Mouse (Mus musculus) left cerebral cortex, adult 2 months (tissue): ENCODE results near the gene Ubr2. TPM values are rescaled to one million over a fixed set of nuclear protein-coding genes. Genes with fewer than 3 reads are reported as not detected.

Source experiments
- DNase-seq, 2 experiments: peaks; one replicate each; pipeline ENCODE4 v3.0.0; 2021 to 2022; ENCODE audit warnings: low spot score in 2 of 2, mixed read lengths in 1 of 2; ENCODE audit errors: extremely low spot score in 1 of 2
- H3K27ac ChIP-seq: fragments of 200-600 bp; 2 replicates; pipeline ENCODE4 v1.8.1; 2022
- H3K4me3 ChIP-seq: fragments of 200-600 bp; 2 replicates; pipeline ENCODE4 v1.8.1; 2022
- CTCF ChIP-seq: fragments of 200-600 bp; IDR thresholded peaks from 2 replicates; pipeline ENCODE4 v1.8.1; 2022; ENCODE audit warnings: antibody characterized with exemption, mild to moderate bottlenecking, moderate library complexity
- intact Hi-C: fragments of 180-260 bp; cut with DNase I; formaldehyde crosslinking; loops from one replicate; pipeline ENCODE4 v1.15.1; 2025
- total RNA-seq, 2 experiments: library from RNA; stranded (reverse); gene quantifications; 2 replicates each; pipeline ENCODE4 v1.2.3; 2021

Gene Ubr2
- total RNA-seq, 2 experiments from 2014 or later, result 57.1 to 57.6 TPM

GRCm38 (mm10) chr17:46915129-46915528 is 95.2 kb downstream of the Ubr2 start:
- DNase-seq, result no peak
- no peak overlapping the region for H3K4me3 ChIP-seq
- intact Hi-C loops, result no loop called here
- no peak overlapping the region for H3K27ac ChIP-seq
- no peak for TF ChIP-seq CTCF

- no peak for TF ChIP-seq CTCF
- intact Hi-C loops, result no loop called here
- Histone ChIP-seq H3K4me3 (no peak overlapping the region), H3K27ac (no peak overlapping the region)
- DNase-seq, result no peak
Observed at GRCm38 (mm10) chr17:46912331-46912730, 98.0 kb downstream of the Ubr2 start.

- no peak for TF ChIP-seq CTCF
- no peak for DNase-seq
- H3K4me3 ChIP-seq, result no peak within 1 kb of the TSS
- intact Hi-C loops, result no loop called here
- no peak within 1 kb of the TSS for H3K27ac ChIP-seq
Observed at GRCm38 (mm10) chr17:46910186-46910585, 100.2 kb downstream of the Ubr2 start, which contains the start of gene Prph2. Prph2 (plus strand) TSS chr17:46910459.

GRCm38 (mm10) chr17:46903876-46904490 is 106.4 kb downstream of the Ubr2 start:
- Histone ChIP-seq H3K4me3 (no peak overlapping the region), H3K27ac (no peak overlapping the region)
- peak; percentile 93 for TF ChIP-seq CTCF
- intact Hi-C loops, result loop anchor here (5.0 kb wide), 1 partner anchor 128 kb away; no protein-coding TSS in a partner anchor
- DNase-seq, result peak; percentile 70 to 83

- no peak overlapping the region for H3K27ac ChIP-seq
- no peak for DNase-seq
- intact Hi-C loops, result loop anchor here (5.0 kb wide), 1 partner anchor 131 kb away; no protein-coding TSS in a partner anchor
- H3K4me3 ChIP-seq, result no peak overlapping the region
- no peak for TF ChIP-seq CTCF
Observed at GRCm38 (mm10) chr17:46900941-46901340, 109.4 kb downstream of the Ubr2 start.

GRCm38 (mm10) chr17:46897221-46897950 is 113.0 kb downstream of the Ubr2 start:
- Histone ChIP-seq H3K27ac (no peak overlapping the region), H3K4me3 (no peak overlapping the region)
- TF ChIP-seq CTCF, result no peak
- DNase-seq, result no peak
- intact Hi-C loops, result no loop called here

- no peak for TF ChIP-seq CTCF
- H3K27ac ChIP-seq, result no peak overlapping the region
- intact Hi-C loops, result no loop called here
- H3K4me3 ChIP-seq, result no peak overlapping the region
- DNase-seq, result no peak
Observed at GRCm38 (mm10) chr17:46895426-46895825, 114.9 kb downstream of the Ubr2 start.

- no peak; the same call in 1 of the 2 replicates for TF ChIP-seq CTCF
- Histone ChIP-seq H3K27ac (peak overlapping the region; percentile 95), H3K4me3 (peak overlapping the region; percentile 61)
- intact Hi-C loops, result loop anchor here (1.0 to 5.0 kb wide), 2 partner anchors 41 to 109 kb away; partner anchors contain the start of gene Rpl7l1
- no peak for DNase-seq
Observed at GRCm38 (mm10) chr17:46890843-46891594, 119.3 kb downstream of the Ubr2 start.

- intact Hi-C loops, result loop anchor here (1.0 to 5.0 kb wide), 2 partner anchors 42 to 108 kb away; partner anchors contain the start of gene Rpl7l1
- Histone ChIP-seq H3K27ac (peak within 1 kb of the TSS; percentile 99), H3K4me3 (peak within 1 kb of the TSS; percentile 79)
- TF ChIP-seq CTCF, result no peak
- peak; percentile 96 to 97 for DNase-seq
Observed at GRCm38 (mm10) chr17:46890116-46890815, 120.1 kb downstream of the Ubr2 start, which contains the start of gene Tbcc. Tbcc (plus strand) TSS chr17:46890684.

- intact Hi-C loops, result loop anchor here (1.0 to 5.0 kb wide), 3 partner anchors 32 to 107 kb away; partner anchors contain the start of gene Rpl7l1
- no peak; the same call in none of the 2 replicates for TF ChIP-seq CTCF
Observed at GRCm38 (mm10) chr17:46889450-46890084, 120.8 kb downstream of the Ubr2 start.

More at GRCm38 (mm10) chr17:46889450-46890084, 120.8 kb downstream of the Ubr2 start:
- H3K4me3 ChIP-seq, result peak overlapping the region; percentile 79
- H3K27ac ChIP-seq, result peak overlapping the region; percentile 99
- DNase-seq, result peak; percentile 71 to 78
